Mouse (Mus musculus) midbrain, embryonic 11.5 days (tissue): Measurements from ENCODE around the gene Kif3c. TPM values are rescaled to one million over a fixed set of nuclear protein-coding genes. Genes with fewer than 3 reads are reported as not detected.

ENCODE experiments used
- ATAC-seq: fragments of 200-750 bp; cut with Nextera tagmentation; 2 replicates; pipeline ENCODE4 v1.8.0; 2017; ENCODE audit warnings: moderate TSS enrichment, moderate library complexity; ENCODE audit not compliant: low FRiP score
- DNase-seq: peaks from one replicate; pipeline ENCODE4 v3.0.0; 2015; ENCODE audit warnings: low spot score; ENCODE audit errors: missing footprints
- H3K27ac ChIP-seq: fragments of 300-500 bp; sonication (generic); 2 replicates; pipeline ENCODE4 v1.5.1; 2014; ENCODE audit warnings: low read depth, low read length
- H3K27me3 ChIP-seq: fragments of 300-500 bp; sonication (generic); 2 replicates; pipeline ENCODE4 v1.6.1; 2014; ENCODE audit warnings: mild to moderate bottlenecking, low read length, moderate library complexity, mixed read lengths; ENCODE audit not compliant: control insufficient read depth, insufficient read depth
- H3K36me3 ChIP-seq: fragments of 300-500 bp; sonication (generic); 2 replicates; pipeline ENCODE4 v1.6.1; 2014; ENCODE audit warnings: mild to moderate bottlenecking, low read length, moderate library complexity, mixed read lengths; ENCODE audit not compliant: control insufficient read depth, insufficient read depth
- H3K4me1 ChIP-seq: fragments of 300-500 bp; sonication (generic); 2 replicates; pipeline ENCODE4 v1.6.1; 2014; ENCODE audit warnings: low read length; ENCODE audit not compliant: control insufficient read depth, insufficient read depth
- H3K4me2 ChIP-seq: fragments of 300-500 bp; sonication (generic); 2 replicates; pipeline ENCODE4 v1.6.1; 2014; ENCODE audit warnings: mild to moderate bottlenecking, moderate library complexity
- H3K4me3 ChIP-seq: fragments of 300-500 bp; sonication (generic); 2 replicates; pipeline ENCODE4 v1.5.1; 2014; ENCODE audit warnings: low read depth, low read length
- H3K9ac ChIP-seq: fragments of 300-500 bp; sonication (generic); 2 replicates; pipeline ENCODE4 v1.6.1; 2014; ENCODE audit warnings: low read length
- H3K9me3 ChIP-seq: fragments of 300-500 bp; sonication (generic); 2 replicates; pipeline ENCODE4 v1.6.1; 2016; ENCODE audit warnings: low read length; ENCODE audit not compliant: control insufficient read depth
- WGBS: fragments of 180-500 bp; shearing (Covaris S2); extraction: QIAGEN DNeasy Blood & Tissue Kit; methylation state at CpG from one replicate; pipeline ENCODE4 v1.1.7; 2014; 5-methylcytosine and 5-hydroxymethylcytosine counted together
- polyA plus RNA-seq: library from polyadenylated mRNA; unstranded; fragments of >200 nt; fragmentation: Nextera tagmentation; extraction: Ambion mirVana; gene quantifications from 2 replicates; pipeline ENCODE4 v1.2.1, GENCODE M21; 2014

Kif3c gene
- polyA plus RNA-seq, 1 experiment from 2014 or later = 25.7 TPM

DNA sequence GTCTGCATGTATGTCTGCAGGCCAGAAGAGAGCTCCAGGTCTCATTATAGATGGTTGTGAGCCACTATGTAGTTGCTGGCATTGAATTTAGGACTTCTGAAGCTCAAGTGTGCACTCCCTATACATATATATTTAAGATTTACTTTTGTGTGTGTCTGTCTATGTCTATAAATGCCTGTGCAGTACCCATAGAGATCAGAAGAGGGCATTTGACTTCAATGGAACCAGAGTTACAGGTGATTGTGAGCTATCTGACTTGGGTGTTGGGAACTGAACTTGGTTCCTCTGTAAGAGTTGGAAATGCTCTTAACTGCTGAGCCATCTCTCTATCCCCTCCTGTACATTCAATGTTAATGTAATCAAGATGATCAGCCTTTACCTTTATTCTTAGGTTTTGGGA, 66.1 kb downstream of the Kif3c start:
- no peaks in the 10 kb centered on the region for H3K27me3 ChIP-seq
- no peak overlapping the region for H3K27ac ChIP-seq
- H3K9ac ChIP-seq = no peak overlapping the region
- H3K9me3 ChIP-seq = no peaks in the 10 kb centered on the region
- H3K4me3 ChIP-seq = no peak overlapping the region
- no peak overlapping the region for H3K4me2 ChIP-seq
- no peaks in the 10 kb centered on the region for H3K36me3 ChIP-seq
- H3K4me1 ChIP-seq = no peaks in the 10 kb centered on the region
- DNase-seq = no peak
- no peak for ATAC-seq

DNA sequence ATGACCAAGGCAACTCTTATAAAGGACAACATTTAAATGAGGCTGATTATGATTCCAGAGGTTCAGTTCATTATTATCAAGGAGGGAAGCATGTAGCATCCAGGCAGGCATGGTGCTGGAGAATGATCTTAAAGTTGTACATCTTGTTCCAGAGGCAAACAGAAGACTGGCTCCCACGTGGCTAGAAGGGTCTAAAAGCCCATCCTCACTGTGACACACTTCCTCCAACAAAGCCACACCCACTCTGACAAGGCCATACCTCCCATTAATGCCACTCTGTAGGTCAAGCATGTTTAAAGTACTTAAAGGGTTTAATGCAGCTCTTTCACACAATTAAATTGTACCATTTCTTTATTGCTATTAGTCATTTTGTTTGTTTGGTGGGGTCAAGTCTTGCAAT, 68.8 kb downstream of the Kif3c start:
- Histone ChIP-seq H3K4me3 (no peak overlapping the region), H3K4me2 (no peak overlapping the region), H3K9me3 (no peaks in the 10 kb centered on the region), H3K4me1 (no peaks in the 10 kb centered on the region), H3K27me3 (no peaks in the 10 kb centered on the region), H3K36me3 (no peaks in the 10 kb centered on the region), H3K9ac (no peak overlapping the region), H3K27ac (no peak overlapping the region)
- ATAC-seq (no peak), DNase-seq (no peak)
- WGBS = 86% methylated on average over 1 of the region's 1 CpGs

DNA sequence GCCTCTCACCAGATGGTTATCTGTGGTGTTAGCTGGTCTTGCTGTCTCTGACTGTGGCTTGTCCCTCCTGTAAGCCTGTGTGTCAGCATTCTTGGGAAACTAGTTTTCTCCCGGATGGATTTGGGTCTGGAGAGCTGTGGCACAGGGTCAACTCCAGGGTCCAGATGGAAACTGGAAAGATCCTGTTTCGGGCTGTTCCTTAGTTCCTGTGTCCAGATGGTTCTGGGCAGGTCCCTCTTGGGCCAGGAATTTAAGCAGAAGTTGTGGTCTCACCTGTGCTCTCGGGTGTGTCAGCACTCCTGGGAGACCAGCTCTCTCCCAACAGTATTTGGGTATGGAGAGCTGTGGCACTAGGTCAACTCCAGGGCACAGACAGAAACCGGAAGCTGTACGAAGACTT, 71.5 kb downstream of the Kif3c start:
- DNase-seq = no peak

DNA sequence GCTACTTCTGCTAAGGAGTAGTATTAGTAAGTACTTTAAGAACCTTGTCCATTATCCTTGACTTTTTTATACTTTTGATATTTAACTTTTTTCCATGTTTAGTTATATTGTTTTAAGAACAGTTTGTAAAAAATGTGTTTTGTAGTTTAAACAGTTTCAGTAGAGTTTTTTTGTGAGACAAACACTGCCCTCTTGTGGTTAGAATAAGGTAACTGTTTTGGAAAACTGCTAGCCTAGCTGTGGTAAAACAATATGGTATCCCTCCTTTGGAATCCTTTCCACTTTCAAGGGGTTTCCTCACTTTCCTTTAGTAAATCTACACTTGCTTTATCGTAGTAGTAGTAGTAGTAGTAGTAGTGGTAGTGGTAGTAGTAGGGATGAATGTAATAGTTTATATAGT, 72.9 kb downstream of the Kif3c start:
- H3K27ac ChIP-seq = no peak overlapping the region
- WGBS = 100% methylated on average over 1 of the region's 1 CpGs
- H3K27me3 ChIP-seq = no peaks in the 10 kb centered on the region
- H3K4me2 ChIP-seq = no peak overlapping the region
- DNase-seq (no peak), ATAC-seq (no peak)
- no peak overlapping the region for H3K9ac ChIP-seq
- H3K36me3 ChIP-seq = no peaks in the 10 kb centered on the region
- no peak overlapping the region for H3K4me3 ChIP-seq
- H3K4me1 ChIP-seq = no peaks in the 10 kb centered on the region
- no peaks in the 10 kb centered on the region for H3K9me3 ChIP-seq

More for the DNA sequence above, 71.5 kb downstream of the Kif3c start:
- no peaks in the 10 kb centered on the region for H3K27me3 ChIP-seq
- no peaks in the 10 kb centered on the region for H3K4me1 ChIP-seq
- no peaks in the 10 kb centered on the region for H3K9me3 ChIP-seq
- no peak overlapping the region for H3K27ac ChIP-seq
- H3K36me3 ChIP-seq = no peaks in the 10 kb centered on the region
- H3K4me2 ChIP-seq = no peak overlapping the region
- WGBS = 95% methylated on average over 5 of the region's 5 CpGs
- H3K4me3 ChIP-seq = no peak overlapping the region
- ATAC-seq = no peak
- H3K9ac ChIP-seq = no peak overlapping the region

DNA sequence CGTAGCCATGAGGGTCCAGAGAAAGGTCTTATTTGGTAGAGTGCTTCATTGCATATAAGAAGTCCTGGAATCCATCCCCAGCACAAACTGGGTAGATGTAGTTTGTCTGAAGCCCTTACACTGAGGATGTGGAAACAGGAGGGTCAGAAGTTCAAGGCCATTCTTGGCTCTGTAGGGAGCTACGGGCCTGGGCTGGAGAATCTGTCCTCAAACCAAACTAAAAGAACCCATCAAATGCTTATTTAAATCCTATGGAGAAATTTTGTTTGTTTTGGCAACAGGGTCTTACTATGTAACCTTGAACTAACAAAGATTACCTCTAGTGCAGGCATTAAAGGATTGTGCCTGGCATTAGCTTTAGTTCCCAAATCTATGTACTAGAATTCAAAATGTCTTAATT, 76.0 kb downstream of the Kif3c start:
- Histone ChIP-seq H3K4me1 (no peaks in the 10 kb centered on the region), H3K27me3 (no peaks in the 10 kb centered on the region), H3K4me3 (no peak overlapping the region), H3K4me2 (no peak overlapping the region), H3K9me3 (no peaks in the 10 kb centered on the region), H3K36me3 (no peaks in the 10 kb centered on the region), H3K9ac (no peak overlapping the region), H3K27ac (no peak overlapping the region)
- DNase-seq = no peak
- no peak for ATAC-seq
- WGBS = 83% methylated on average over 2 of the region's 2 CpGs

DNA sequence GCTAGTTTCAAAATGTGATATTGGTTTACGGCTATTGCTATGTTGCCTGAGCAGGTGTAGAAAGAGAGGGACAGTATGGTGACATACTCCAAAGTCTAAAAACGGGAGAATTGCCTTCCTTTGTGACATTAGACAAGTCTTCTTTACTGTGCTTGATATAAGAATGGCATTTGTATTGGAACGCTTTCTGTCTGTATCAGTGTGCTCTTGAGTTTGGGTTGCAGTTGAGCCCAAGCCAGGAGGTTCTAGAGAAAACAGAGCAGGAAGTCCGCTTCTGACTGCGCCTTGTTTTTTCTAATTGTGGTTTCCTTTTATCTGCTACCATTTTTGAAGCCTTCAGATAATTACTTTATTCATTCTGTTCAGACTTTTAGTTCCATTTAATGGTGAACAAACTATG, 76.4 kb downstream of the Kif3c start:
- Histone ChIP-seq H3K9me3 (no peaks in the 10 kb centered on the region), H3K36me3 (no peaks in the 10 kb centered on the region), H3K4me3 (no peak overlapping the region), H3K27ac (no peak overlapping the region), H3K4me1 (no peaks in the 10 kb centered on the region), H3K27me3 (no peaks in the 10 kb centered on the region), H3K9ac (no peak overlapping the region), H3K4me2 (no peak overlapping the region)
- DNase-seq = no peak
- ATAC-seq = no peak
- 92% methylated on average over 5 of the region's 5 CpGs for WGBS

DNA sequence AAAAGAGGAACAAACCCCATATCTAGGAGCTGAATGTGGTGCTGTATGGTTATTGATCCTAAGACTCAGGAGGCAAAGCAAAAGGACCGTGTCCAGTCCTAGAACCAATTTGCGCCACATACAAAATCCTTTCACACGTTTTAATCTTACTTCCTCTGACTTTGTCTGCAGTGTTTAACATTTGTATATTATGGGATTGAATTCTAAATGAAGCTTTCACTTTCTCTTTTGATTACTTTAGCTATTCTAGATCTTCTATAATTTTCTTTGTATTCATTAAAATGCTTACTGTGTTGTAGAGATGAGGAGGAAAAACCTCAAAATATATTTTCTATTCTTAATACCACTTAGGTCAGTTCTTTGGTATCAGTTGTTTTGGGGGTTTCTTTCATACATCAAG, 88.6 kb downstream of the Kif3c start:
- WGBS = 85% methylated on average over 3 of the region's 3 CpGs
- H3K36me3 ChIP-seq = peaks cover 4% of the 10 kb centered on the region; the same call in 1 of the 2 replicates

More for the DNA sequence above, 88.6 kb downstream of the Kif3c start:
- no peaks in the 10 kb centered on the region for H3K9me3 ChIP-seq
- no peak overlapping the region for H3K9ac ChIP-seq
- no peak overlapping the region for H3K4me2 ChIP-seq
- no peak overlapping the region for H3K4me3 ChIP-seq
- H3K27me3 ChIP-seq = no peaks in the 10 kb centered on the region
- no peaks in the 10 kb centered on the region for H3K4me1 ChIP-seq
- H3K27ac ChIP-seq = no peak overlapping the region
- ATAC-seq (no peak), DNase-seq (no peak)

Other genes with a start within 250 kb of the Kif3c start
- gene Rab10, start 55.2 kb upstream of the Kif3c start, polyA plus RNA-seq = 118 and 124 TPM in 2 replicates
- 13.8 and 17.1 TPM in 2 replicates for gene Asxl2, start 61.7 kb downstream of the Kif3c start, polyA plus RNA-seq
- gene Dtnb, start 207.2 kb downstream of the Kif3c start, polyA plus RNA-seq = 30.1 and 33.0 TPM in 2 replicates